Mouse (Mus musculus): ENCODE results near the gene Notch2.

DNA sequence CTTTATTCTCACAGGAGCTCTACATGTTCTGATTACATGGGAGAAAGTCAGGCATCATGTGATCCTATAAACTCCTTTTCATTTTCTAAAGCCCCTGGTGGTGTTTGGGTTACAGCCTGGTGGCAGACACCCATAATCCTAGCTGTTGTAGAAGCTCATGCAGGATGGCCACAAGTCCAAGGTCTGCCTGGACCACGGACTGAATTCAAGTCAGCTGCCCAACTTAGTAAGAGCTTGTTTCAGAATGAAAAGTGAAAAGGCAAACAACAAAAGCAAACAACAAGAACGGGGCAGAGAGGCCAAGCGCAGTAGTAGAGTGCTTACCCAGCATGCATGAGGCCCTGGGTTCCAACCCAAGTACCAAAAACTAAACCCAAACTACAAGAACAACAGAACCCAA is 95.5 kb downstream of the Notch2 start:
- TF ChIP-seq CTCF (IDR thresholded peaks at IDR 0.05; ENCODE audit: borderline replicate concordance, control insufficient read depth, extremely low read depth, insufficient read depth, low read length, poor library complexity) (no peak), POLR2A (IDR thresholded peaks at IDR 0.05; ENCODE audit: control insufficient read depth, extremely low read depth, insufficient read depth, low read length, poor library complexity) (no peak)

Data from thymus, adult 2 months (tissue).